Mouse (Mus musculus): ENCODE data around the gene Tmem132c.

DNA sequence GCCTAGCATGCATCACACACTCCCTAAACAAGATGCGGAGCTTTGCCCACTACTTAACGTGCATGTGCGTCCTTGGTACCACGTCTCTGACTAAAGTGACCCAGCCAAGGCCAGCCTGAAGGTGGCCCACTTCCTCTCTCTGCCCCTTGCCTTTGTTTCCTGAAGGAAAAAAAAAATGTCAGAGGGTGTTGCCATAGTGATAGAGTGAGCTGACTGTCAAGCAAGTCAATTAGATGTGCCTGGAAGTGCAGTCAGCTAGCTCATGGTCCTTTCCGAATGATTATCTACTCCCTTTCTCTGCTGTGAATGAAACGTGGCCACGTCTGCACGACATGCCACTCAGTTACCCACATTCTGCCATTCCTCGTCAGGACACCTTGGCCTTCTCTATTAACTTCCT lies 37.9 kb downstream of the Tmem132c start:
- no peak for TF ChIP-seq CTCF (IDR thresholded peaks at IDR 0.05; ENCODE audit: low read depth)
- no peak for TF ChIP-seq EP300 (optimal IDR thresholded peaks at IDR 0.05)

Measured in stomach, postnatal 0 days (tissue).